Mouse (Mus musculus): Measurements from ENCODE around the gene Insl5. TPM values are rescaled to one million over a fixed set of nuclear protein-coding genes. Genes with fewer than 3 reads are reported as not detected.

Gene Insl5
- polyA plus RNA-seq, 1 experiment, result not detected

GRCm38 (mm10) chr4:102991685-102992084 is 35.0 kb downstream of the Insl5 start:
- no peak overlapping the region for H3ac ChIP-seq (ENCODE audit: control insufficient read depth, insufficient read length)
- TF ChIP-seq POLR2AphosphoS2 (IDR thresholded peaks at IDR 0.05; ENCODE audit: insufficient read length, low read depth) (no peak), TCF3 (IDR thresholded peaks at IDR 0.05; ENCODE audit: insufficient read length, low read depth) (no peak), MYOD1 (IDR thresholded peaks at IDR 0.05; ENCODE audit: control insufficient read depth in 1 of 3, insufficient read length in 2 of 3, low read depth in 2 of 3) (no peak), E2F4 (IDR thresholded peaks at IDR 0.05; ENCODE audit: insufficient read depth) (no peak), CEBPB (IDR thresholded peaks at IDR 0.05; ENCODE audit: insufficient read depth, poor library complexity, severe bottlenecking) (no peak), USF1 (IDR thresholded peaks at IDR 0.05; ENCODE audit: low read depth) (no peak), SRF (IDR thresholded peaks at IDR 0.05; ENCODE audit: control insufficient read depth, insufficient read length, low read depth) (no peak), MAX (IDR thresholded peaks at IDR 0.05; ENCODE audit: low read depth) (no peak), REST (IDR thresholded peaks at IDR 0.05; ENCODE audit: insufficient read depth, insufficient read length) (no peak), TCF12 (IDR thresholded peaks at IDR 0.05; ENCODE audit: insufficient read depth, poor library complexity, severe bottlenecking) (no peak), MYOG (IDR thresholded peaks at IDR 0.05; ENCODE audit: control insufficient read depth in 1 of 3, insufficient read depth in 1 of 3, insufficient read length in 2 of 3, low read depth in 2 of 3) (no peak)
- H3K4me3 ChIP-seq, result no peak overlapping the region
- H3K79me2 ChIP-seq (ENCODE audit: control insufficient read depth, insufficient read depth), result no peaks in the 10 kb centered on the region
- no peaks in the 10 kb centered on the region for H3K27me3 ChIP-seq (ENCODE audit: control insufficient read depth, insufficient read depth, insufficient read length)
- no peaks in the 10 kb centered on the region for H3K36me3 ChIP-seq (ENCODE audit: control insufficient read depth, insufficient read depth)
- H3K4me2 ChIP-seq (ENCODE audit: low read depth), result no peak overlapping the region

- TF ChIP-seq POLR2A (IDR thresholded peaks at IDR 0.05; ENCODE audit: insufficient read length, low read depth) (no peak), E2F4 (IDR thresholded peaks at IDR 0.05; ENCODE audit: insufficient read depth) (no peak), MAX (IDR thresholded peaks at IDR 0.05; ENCODE audit: low read depth) (no peak), CEBPB (IDR thresholded peaks at IDR 0.05; ENCODE audit: insufficient read depth, poor library complexity, severe bottlenecking) (no peak), POLR2AphosphoS2 (IDR thresholded peaks at IDR 0.05; ENCODE audit: insufficient read length, low read depth) (no peak), TCF12 (IDR thresholded peaks at IDR 0.05; ENCODE audit: insufficient read depth, poor library complexity, severe bottlenecking) (no peak), MYOG (IDR thresholded peaks at IDR 0.05; ENCODE audit: control insufficient read depth in 1 of 3, insufficient read depth in 1 of 3, insufficient read length in 2 of 3, low read depth in 2 of 3) (no peak), SRF (IDR thresholded peaks at IDR 0.05; ENCODE audit: control insufficient read depth, insufficient read length, low read depth) (no peak), USF1 (IDR thresholded peaks at IDR 0.05; ENCODE audit: low read depth) (no peak), TCF3 (IDR thresholded peaks at IDR 0.05; ENCODE audit: insufficient read length, low read depth) (no peak), REST (IDR thresholded peaks at IDR 0.05; ENCODE audit: insufficient read depth, insufficient read length) (no peak), MYOD1 (IDR thresholded peaks at IDR 0.05; ENCODE audit: control insufficient read depth in 1 of 3, insufficient read length in 2 of 3, low read depth in 2 of 3) (no peak)
- Histone ChIP-seq H3K27me3 (ENCODE audit: control insufficient read depth, insufficient read depth, insufficient read length) (no peaks in the 10 kb centered on the region), H3K4me3 (no peak overlapping the region), H3K79me2 (ENCODE audit: control insufficient read depth, insufficient read depth) (no peaks in the 10 kb centered on the region), H3ac (ENCODE audit: control insufficient read depth, insufficient read length) (no peak overlapping the region), H3K4me2 (ENCODE audit: low read depth) (no peak overlapping the region), H3K36me3 (ENCODE audit: control insufficient read depth, insufficient read depth) (no peaks in the 10 kb centered on the region)
These were observed 35.9 kb downstream of the Insl5 start for GRCm38 (mm10) chr4:102990595-102991340.

GRCm38 (mm10) chr4:102990016-102990415 is 36.6 kb downstream of the Insl5 start:
- Histone ChIP-seq H3K79me2 (ENCODE audit: control insufficient read depth, insufficient read depth) (no peaks in the 10 kb centered on the region), H3ac (ENCODE audit: control insufficient read depth, insufficient read length) (no peak overlapping the region), H3K27me3 (ENCODE audit: control insufficient read depth, insufficient read depth, insufficient read length) (no peaks in the 10 kb centered on the region), H3K4me3 (no peak overlapping the region), H3K4me2 (ENCODE audit: low read depth) (no peak overlapping the region), H3K36me3 (ENCODE audit: control insufficient read depth, insufficient read depth) (no peaks in the 10 kb centered on the region)
- TF ChIP-seq POLR2AphosphoS2 (IDR thresholded peaks at IDR 0.05; ENCODE audit: insufficient read length, low read depth) (no peak), E2F4 (IDR thresholded peaks at IDR 0.05; ENCODE audit: insufficient read depth) (no peak), TCF3 (IDR thresholded peaks at IDR 0.05; ENCODE audit: insufficient read length, low read depth) (no peak), POLR2A (IDR thresholded peaks at IDR 0.05; ENCODE audit: insufficient read length, low read depth) (no peak), SRF (IDR thresholded peaks at IDR 0.05; ENCODE audit: control insufficient read depth, insufficient read length, low read depth) (no peak), MYOD1 (IDR thresholded peaks at IDR 0.05; ENCODE audit: control insufficient read depth in 1 of 3, insufficient read length in 2 of 3, low read depth in 2 of 3) (no peak), MAX (IDR thresholded peaks at IDR 0.05; ENCODE audit: low read depth) (no peak), USF1 (IDR thresholded peaks at IDR 0.05; ENCODE audit: low read depth) (no peak), MYOG (IDR thresholded peaks at IDR 0.05; ENCODE audit: control insufficient read depth in 1 of 3, insufficient read depth in 1 of 3, insufficient read length in 2 of 3, low read depth in 2 of 3) (no peak)

GRCm38 (mm10) chr4:102989391-102989790 is 37.3 kb downstream of the Insl5 start:
- Histone ChIP-seq H3K4me3 (no peak overlapping the region), H3K79me2 (ENCODE audit: control insufficient read depth, insufficient read depth) (no peaks in the 10 kb centered on the region), H3K4me2 (ENCODE audit: low read depth) (no peak overlapping the region), H3K36me3 (ENCODE audit: control insufficient read depth, insufficient read depth) (no peaks in the 10 kb centered on the region), H3K27me3 (ENCODE audit: control insufficient read depth, insufficient read depth, insufficient read length) (no peaks in the 10 kb centered on the region), H3ac (ENCODE audit: control insufficient read depth, insufficient read length) (no peak overlapping the region)
- no peak for TF ChIP-seq TCF3 (IDR thresholded peaks at IDR 0.05; ENCODE audit: insufficient read length, low read depth)
- TF ChIP-seq SRF (IDR thresholded peaks at IDR 0.05; ENCODE audit: control insufficient read depth, insufficient read length, low read depth), result no peak
- no peak for TF ChIP-seq MYOG (IDR thresholded peaks at IDR 0.05; ENCODE audit: control insufficient read depth in 1 of 3, insufficient read depth in 1 of 3, insufficient read length in 2 of 3, low read depth in 2 of 3)
- TF ChIP-seq REST (IDR thresholded peaks at IDR 0.05; ENCODE audit: insufficient read depth, insufficient read length), result no peak
- TF ChIP-seq POLR2AphosphoS2 (IDR thresholded peaks at IDR 0.05; ENCODE audit: insufficient read length, low read depth), result no peak
- TF ChIP-seq E2F4 (IDR thresholded peaks at IDR 0.05; ENCODE audit: insufficient read depth), result no peak
- no peak for TF ChIP-seq TCF12 (IDR thresholded peaks at IDR 0.05; ENCODE audit: insufficient read depth, poor library complexity, severe bottlenecking)
- no peak for TF ChIP-seq CEBPB (IDR thresholded peaks at IDR 0.05; ENCODE audit: insufficient read depth, poor library complexity, severe bottlenecking)
- TF ChIP-seq MAX (IDR thresholded peaks at IDR 0.05; ENCODE audit: low read depth), result no peak
- no peak for TF ChIP-seq USF1 (IDR thresholded peaks at IDR 0.05; ENCODE audit: low read depth)
- no peak for TF ChIP-seq MYOD1 (IDR thresholded peaks at IDR 0.05; ENCODE audit: control insufficient read depth in 1 of 3, insufficient read length in 2 of 3, low read depth in 2 of 3)

All from myocyte (in vitro differentiated cells).